Mouse (Mus musculus): ENCODE results near the gene Shisal1.

DNA sequence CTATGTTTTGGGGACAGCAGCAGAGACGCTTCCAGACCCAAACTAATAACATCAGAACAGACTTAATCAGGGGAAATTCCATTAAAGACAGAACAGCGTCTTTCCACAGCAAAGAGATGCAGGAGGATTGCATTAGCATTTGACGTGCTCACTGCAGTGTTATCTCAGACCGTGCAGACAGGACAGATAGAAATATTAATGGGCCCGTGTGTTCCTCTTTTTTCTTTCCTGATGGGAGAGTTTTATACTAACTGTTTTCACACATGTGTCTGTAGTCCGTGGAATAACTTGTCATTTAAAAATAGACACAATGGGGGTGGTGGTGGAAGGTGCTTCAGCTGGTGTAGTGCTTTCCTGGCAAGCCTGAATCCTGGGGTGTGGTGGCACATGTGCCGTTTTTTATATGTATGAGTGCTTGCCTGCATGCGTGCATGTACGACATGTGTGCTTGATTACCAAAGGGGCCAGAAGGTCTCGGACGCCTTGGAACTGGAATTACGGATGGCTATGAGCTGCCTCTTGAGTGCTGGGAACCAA, 110.5 kb downstream of the Shisal1 start:
- TF ChIP-seq CHD2 (IDR thresholded peaks at IDR 0.05; ENCODE audit: low read depth, low read length) (no peak), HCFC1 (IDR thresholded peaks at IDR 0.05; ENCODE audit: borderline replicate concordance, insufficient read depth, low read length) (no peak), ZC3H11A (IDR thresholded peaks at IDR 0.05; ENCODE audit: borderline replicate concordance, low read depth, low read length) (no peak)
